Mouse (Mus musculus) brain, embryonic 18.5 days (tissue): ENCODE data around the gene Trim28.
"Not testable (repeated sequence)": the region's sequence is repeated elsewhere in the genome, so short reads cannot be mapped to it uniquely, and the experiment has no call there.

Experiments used
- DNase-seq: peaks from one replicate; pipeline ENCODE4 v3.0.0-alpha.2; 2012; ENCODE audit warnings: low read depth, low spot score

Trim28 gene

DNA sequence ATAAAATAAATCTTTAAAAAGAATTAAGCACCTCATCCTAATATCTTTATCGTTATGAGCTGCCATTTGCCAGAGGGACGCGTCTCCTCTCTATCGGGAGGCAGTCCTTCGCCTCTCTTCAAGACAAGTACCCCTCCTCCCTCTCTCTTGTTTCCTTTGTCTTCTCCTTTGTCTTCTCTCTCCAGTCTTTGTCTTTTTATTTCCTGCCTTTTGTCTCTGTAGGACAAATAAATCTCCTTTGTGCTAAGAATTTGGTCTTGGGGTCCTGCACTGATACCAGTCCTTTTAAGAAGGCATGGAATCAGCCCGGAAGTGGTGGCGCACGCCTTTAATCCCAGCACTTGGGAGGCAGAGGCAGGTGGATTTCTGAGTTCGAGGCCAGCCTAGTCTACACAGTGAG, 60.6 kb downstream of the Trim28 start:
- DNase-seq, result no peak

DNA sequence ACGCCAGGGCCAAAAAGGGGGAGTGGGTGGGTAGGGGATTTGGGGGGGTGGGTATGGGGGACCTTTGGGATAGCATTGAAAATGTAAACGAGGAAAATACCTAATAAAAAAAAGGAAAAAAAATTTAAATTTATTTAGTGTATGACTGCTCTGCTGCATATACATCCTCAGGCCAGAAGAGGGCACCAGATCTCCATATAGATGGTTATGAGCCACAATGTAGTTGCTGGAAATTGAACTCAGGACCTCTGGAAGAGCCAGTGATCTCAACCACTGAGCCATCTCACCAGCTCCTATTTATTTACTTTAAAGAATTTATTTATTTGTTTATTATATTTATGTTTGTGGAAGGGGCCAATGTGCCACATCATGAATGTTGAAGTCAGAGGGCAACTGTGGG, 64.5 kb downstream of the Trim28 start:
- not testable (repeated sequence) for DNase-seq

DNA sequence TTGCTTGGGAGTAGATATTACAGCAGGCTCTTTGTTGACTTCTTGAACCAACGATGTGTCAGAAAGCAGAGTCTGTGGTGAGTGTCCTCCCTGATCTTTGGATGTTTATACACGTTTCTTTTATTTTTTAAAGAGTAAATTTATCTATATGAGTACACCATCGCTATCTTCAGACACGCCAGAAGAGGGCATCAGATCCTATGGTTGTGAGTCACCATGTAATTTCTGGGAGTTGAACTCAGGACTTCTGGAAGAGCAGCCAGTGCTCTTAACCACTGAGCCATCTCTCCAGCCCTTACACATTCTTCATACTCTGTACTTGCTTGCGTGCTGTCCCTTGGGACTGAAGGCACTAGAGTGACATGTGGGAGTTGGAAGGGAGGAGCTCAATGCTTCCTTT, 73.4 kb downstream of the Trim28 start:
- DNase-seq, result no peak
